Mouse (Mus musculus): ENCODE data around the gene Caln1. TPM values are rescaled to one million over a fixed set of nuclear protein-coding genes. Genes with fewer than 3 reads are reported as not detected.

Gene Caln1
- polyA plus RNA-seq, 1 experiment from 2014 or later, result 0.27 TPM

GRCm38 (mm10) chr5:130672588-130672987 lies 303.3 kb downstream of the Caln1 start:
- Histone ChIP-seq H3K4me3 (no peak overlapping the region), H3K27ac (replicated peaks) (no peak overlapping the region), H3K27me3 (replicated peaks; ENCODE audit: low read depth, poor library complexity, severe bottlenecking) (no peaks in the 10 kb centered on the region), H3K9me3 (no peaks in the 10 kb centered on the region), H3K36me3 (replicated peaks) (no peaks in the 10 kb centered on the region), H3K4me1 (no peaks in the 10 kb centered on the region)
- DNase-seq (ENCODE audit: low spot score), result no peak
- 55% methylated on average over 3 of the region's 3 CpGs for WGBS

DNA sequence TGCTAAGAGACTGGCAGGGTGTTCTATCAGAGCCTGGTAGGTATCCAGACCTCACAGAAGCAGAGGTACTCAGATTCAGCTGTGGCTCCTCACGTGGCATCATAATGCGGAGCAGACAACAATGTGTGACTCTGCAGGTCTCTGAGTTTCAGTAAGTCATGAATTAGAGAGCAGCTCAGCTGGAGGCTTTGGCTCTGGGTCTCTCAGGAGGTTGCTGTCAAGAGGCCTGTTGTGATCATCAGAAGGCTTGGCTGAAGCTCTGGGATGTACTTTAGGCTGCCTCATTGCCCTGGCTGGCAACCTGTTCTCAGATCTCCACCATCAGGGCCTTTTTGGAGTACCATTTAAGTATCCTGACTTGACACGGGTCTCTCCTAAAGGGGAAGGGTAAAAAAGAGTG lies 303.8 kb downstream of the Caln1 start:
- no peaks in the 10 kb centered on the region for H3K9me3 ChIP-seq
- no peaks in the 10 kb centered on the region for H3K4me1 ChIP-seq
- H3K27me3 ChIP-seq (replicated peaks; ENCODE audit: low read depth, poor library complexity, severe bottlenecking), result no peaks in the 10 kb centered on the region
- H3K36me3 ChIP-seq (replicated peaks), result no peaks in the 10 kb centered on the region
- no peak overlapping the region for H3K27ac ChIP-seq (replicated peaks)
- H3K4me3 ChIP-seq, result no peak overlapping the region
- 71% methylated on average over 3 of the region's 3 CpGs for WGBS
- DNase-seq (ENCODE audit: low spot score), result no peak

DNA sequence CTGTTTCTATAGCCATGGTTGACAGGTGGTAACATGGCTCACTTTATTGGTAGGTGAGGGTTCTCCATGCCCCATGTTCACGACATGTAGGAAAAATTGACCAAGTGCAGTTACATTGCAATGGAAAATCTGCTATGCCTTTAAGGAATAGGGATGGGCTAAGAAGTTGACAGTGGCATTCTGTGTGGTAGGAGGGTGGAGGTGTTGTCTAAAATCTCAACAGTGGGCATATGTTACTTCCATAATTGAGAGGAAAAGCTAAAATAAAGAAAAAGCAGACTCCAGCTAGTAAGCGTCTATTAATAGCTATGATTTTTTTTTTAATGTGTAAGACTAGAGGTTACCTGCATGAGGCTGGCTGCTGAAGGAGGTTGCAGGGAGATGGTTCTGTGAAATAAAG lies 308.6 kb downstream of the Caln1 start:
- no peaks in the 10 kb centered on the region for H3K4me1 ChIP-seq

GRCm38 (mm10) chr5:130685911-130686658 lies 316.8 kb downstream of the Caln1 start:
- no peak overlapping the region for H3K27ac ChIP-seq (replicated peaks)
- no peak overlapping the region for H3K4me3 ChIP-seq
- H3K9me3 ChIP-seq, result no peaks in the 10 kb centered on the region
- 85% methylated on average over 5 of the region's 5 CpGs for WGBS
- H3K36me3 ChIP-seq (replicated peaks), result no peaks in the 10 kb centered on the region
- H3K4me1 ChIP-seq, result peaks cover 8% of the 10 kb centered on the region; the same call in 1 of the 2 replicates
- DNase-seq (ENCODE audit: low spot score), result no peak
- no peaks in the 10 kb centered on the region for H3K27me3 ChIP-seq (replicated peaks; ENCODE audit: low read depth, poor library complexity, severe bottlenecking)

More for the DNA sequence above, 308.6 kb downstream of the Caln1 start:
- H3K27me3 ChIP-seq (replicated peaks; ENCODE audit: low read depth, poor library complexity, severe bottlenecking), result no peaks in the 10 kb centered on the region
- no peaks in the 10 kb centered on the region for H3K9me3 ChIP-seq
- WGBS, result 91% methylated on average over 2 of the region's 2 CpGs
- H3K27ac ChIP-seq (replicated peaks), result no peak overlapping the region
- DNase-seq (ENCODE audit: low spot score), result no peak
- H3K36me3 ChIP-seq (replicated peaks), result no peaks in the 10 kb centered on the region
- H3K4me3 ChIP-seq, result no peak overlapping the region

GRCm38 (mm10) chr5:130688385-130689138 lies 319.3 kb downstream of the Caln1 start:
- no peak for DNase-seq (ENCODE audit: low spot score)
- Histone ChIP-seq H3K4me3 (no peak overlapping the region), H3K36me3 (replicated peaks) (no peaks in the 10 kb centered on the region), H3K4me1 (peaks cover 6% of the 10 kb centered on the region; the same call in 1 of the 2 replicates), H3K9me3 (no peaks in the 10 kb centered on the region), H3K27ac (replicated peaks) (no peak overlapping the region), H3K27me3 (replicated peaks; ENCODE audit: low read depth, poor library complexity, severe bottlenecking) (no peaks in the 10 kb centered on the region)
- 45% methylated on average over 16 of the region's 16 CpGs for WGBS

- 86% methylated on average over 3 of the region's 3 CpGs for WGBS
Observed at GRCm38 (mm10) chr5:130691349-130691748, 322.1 kb downstream of the Caln1 start.

DNA sequence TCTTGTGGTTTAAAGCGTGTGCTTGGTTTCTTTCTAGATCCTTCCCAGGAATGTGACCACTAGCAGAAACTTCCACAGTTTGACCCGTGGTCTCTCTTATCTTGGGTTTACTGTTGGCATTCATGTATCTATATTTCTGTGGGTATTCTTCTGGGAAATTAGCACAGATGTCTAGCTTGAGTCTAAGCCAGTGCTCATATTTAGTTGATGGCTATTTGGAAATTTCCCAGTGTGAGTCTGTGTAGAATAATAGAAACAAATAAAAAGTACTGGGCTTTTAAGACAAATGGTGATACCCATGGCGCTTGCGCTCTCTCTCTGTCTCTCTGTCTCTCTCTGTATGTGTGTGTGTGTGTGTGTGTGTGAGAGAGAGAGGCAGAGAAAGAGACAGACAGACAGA lies 330.2 kb downstream of the Caln1 start:
- no peak overlapping the region for H3K4me3 ChIP-seq
- H3K27me3 ChIP-seq (replicated peaks; ENCODE audit: low read depth, poor library complexity, severe bottlenecking), result no peaks in the 10 kb centered on the region
- H3K4me1 ChIP-seq, result no peaks in the 10 kb centered on the region
- H3K36me3 ChIP-seq (replicated peaks), result no peaks in the 10 kb centered on the region
- 89% methylated on average over 4 of the region's 4 CpGs for WGBS
- no peak overlapping the region for H3K27ac ChIP-seq (replicated peaks)
- DNase-seq (ENCODE audit: low spot score), result no peak
- H3K9me3 ChIP-seq, result no peaks in the 10 kb centered on the region

More at GRCm38 (mm10) chr5:130691349-130691748, 322.1 kb downstream of the Caln1 start:
- Histone ChIP-seq H3K9me3 (no peaks in the 10 kb centered on the region), H3K36me3 (replicated peaks) (no peaks in the 10 kb centered on the region), H3K27me3 (replicated peaks; ENCODE audit: low read depth, poor library complexity, severe bottlenecking) (no peaks in the 10 kb centered on the region), H3K4me3 (no peak overlapping the region), H3K4me1 (peaks cover 6% of the 10 kb centered on the region; the same call in 1 of the 2 replicates), H3K27ac (replicated peaks) (no peak overlapping the region)
- DNase-seq (ENCODE audit: low spot score), result no peak

DNA sequence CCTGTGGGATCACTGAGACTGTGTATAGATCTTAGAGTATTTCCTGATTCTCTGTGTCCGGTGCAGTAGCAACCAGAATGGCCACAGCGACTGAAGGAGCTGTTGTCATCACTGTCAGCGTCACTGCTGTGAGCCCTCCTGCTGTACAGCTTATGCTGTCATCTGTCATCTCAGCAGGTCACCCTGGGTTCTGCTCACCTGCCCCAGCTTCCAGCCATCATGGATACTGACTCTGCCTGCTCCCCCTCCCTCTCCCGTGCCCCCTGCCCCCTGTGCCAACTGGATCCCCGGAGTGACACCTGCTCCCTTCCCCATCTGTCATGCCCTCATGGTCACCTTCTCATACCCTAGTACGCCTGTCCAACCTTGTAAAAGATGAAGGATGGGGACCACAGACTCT lies 332.5 kb downstream of the Caln1 start:
- Histone ChIP-seq H3K36me3 (replicated peaks) (no peaks in the 10 kb centered on the region), H3K4me1 (no peaks in the 10 kb centered on the region), H3K9me3 (no peaks in the 10 kb centered on the region), H3K27me3 (replicated peaks; ENCODE audit: low read depth, poor library complexity, severe bottlenecking) (no peaks in the 10 kb centered on the region), H3K27ac (replicated peaks) (no peak overlapping the region), H3K4me3 (no peak overlapping the region)
- 84% methylated on average over 6 of the region's 6 CpGs for WGBS
- no peak for DNase-seq (ENCODE audit: low spot score)

- no peaks in the 10 kb centered on the region for H3K9me3 ChIP-seq
- WGBS, result 88% methylated on average over 4 of the region's 4 CpGs
- no peaks in the 10 kb centered on the region for H3K27me3 ChIP-seq (replicated peaks; ENCODE audit: low read depth, poor library complexity, severe bottlenecking)
Observed at GRCm38 (mm10) chr5:130702361-130702760, 333.1 kb downstream of the Caln1 start.

DNA sequence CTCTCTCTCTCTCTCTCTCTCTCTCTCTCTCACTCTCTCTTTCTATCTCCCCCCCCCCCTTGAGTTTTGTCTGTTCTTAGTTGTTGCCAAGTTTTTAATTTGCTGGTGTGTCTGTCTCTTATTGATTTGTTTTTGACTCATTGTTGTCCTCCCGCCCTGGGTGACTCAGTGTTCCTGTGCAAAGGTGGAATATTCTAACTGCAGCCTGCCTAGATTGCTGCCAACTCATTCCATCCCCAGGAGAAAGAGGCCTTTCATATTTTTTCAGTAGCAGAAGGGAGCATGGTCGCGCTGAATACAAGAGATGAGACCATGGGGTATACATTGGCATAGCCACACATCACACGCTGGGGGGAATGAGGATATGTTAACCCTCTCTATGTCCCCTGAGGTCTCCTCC lies 335.6 kb downstream of the Caln1 start:
- no peak for DNase-seq (ENCODE audit: low spot score)
- Histone ChIP-seq H3K27ac (replicated peaks) (no peak overlapping the region), H3K27me3 (replicated peaks; ENCODE audit: low read depth, poor library complexity, severe bottlenecking) (no peaks in the 10 kb centered on the region), H3K4me1 (no peaks in the 10 kb centered on the region), H3K36me3 (replicated peaks) (no peaks in the 10 kb centered on the region), H3K9me3 (no peaks in the 10 kb centered on the region), H3K4me3 (no peak overlapping the region)
- WGBS, result 87% methylated on average over 4 of the region's 4 CpGs

More at GRCm38 (mm10) chr5:130702361-130702760, 333.1 kb downstream of the Caln1 start:
- no peak for DNase-seq (ENCODE audit: low spot score)
- H3K4me3 ChIP-seq, result no peak overlapping the region
- H3K36me3 ChIP-seq (replicated peaks), result no peaks in the 10 kb centered on the region
- H3K27ac ChIP-seq (replicated peaks), result no peak overlapping the region
- no peaks in the 10 kb centered on the region for H3K4me1 ChIP-seq

GRCm38 (mm10) chr5:130706202-130706855 lies 337.1 kb downstream of the Caln1 start:
- no peak overlapping the region for H3K27ac ChIP-seq (replicated peaks)
- 77% methylated on average over 6 of the region's 6 CpGs for WGBS
- H3K36me3 ChIP-seq (replicated peaks), result no peaks in the 10 kb centered on the region
- no peak overlapping the region for H3K4me3 ChIP-seq
- H3K4me1 ChIP-seq, result no peaks in the 10 kb centered on the region
- no peak for DNase-seq (ENCODE audit: low spot score)
- H3K9me3 ChIP-seq, result no peaks in the 10 kb centered on the region
- no peaks in the 10 kb centered on the region for H3K27me3 ChIP-seq (replicated peaks; ENCODE audit: low read depth, poor library complexity, severe bottlenecking)

GRCm38 (mm10) chr5:130707755-130708154 lies 338.5 kb downstream of the Caln1 start:
- no peaks in the 10 kb centered on the region for H3K9me3 ChIP-seq
- H3K36me3 ChIP-seq (replicated peaks), result no peaks in the 10 kb centered on the region
- DNase-seq (ENCODE audit: low spot score), result no peak
- no peaks in the 10 kb centered on the region for H3K27me3 ChIP-seq (replicated peaks; ENCODE audit: low read depth, poor library complexity, severe bottlenecking)
- H3K4me3 ChIP-seq, result no peak overlapping the region
- no peaks in the 10 kb centered on the region for H3K4me1 ChIP-seq
- H3K27ac ChIP-seq (replicated peaks), result no peak overlapping the region
- 79% methylated on average over 3 of the region's 3 CpGs for WGBS
